Mouse (Mus musculus) brain, embryonic 14.5 days (tissue): Measurements from ENCODE around the gene 1700113H08Rik.

Experiments
- CTCF ChIP-seq: fragments of 200-500 bp; IDR thresholded peaks from 2 replicates; pipeline ENCODE4 v1.5.1; 2012; ENCODE audit warnings: inconsistent platforms, mild to moderate bottlenecking, moderate library complexity, borderline replicate concordance; ENCODE audit not compliant: insufficient read depth, insufficient read length; ENCODE audit errors: extremely low read depth
- POLR2A ChIP-seq: fragments of 200-500 bp; IDR thresholded peaks from 2 replicates; pipeline ENCODE4 v1.6.1; 2012; ENCODE audit warnings: mild to moderate bottlenecking, inconsistent platforms, borderline replicate concordance; ENCODE audit not compliant: poor library complexity, insufficient read depth, insufficient read length, severe bottlenecking; ENCODE audit errors: extremely low read depth

DNA sequence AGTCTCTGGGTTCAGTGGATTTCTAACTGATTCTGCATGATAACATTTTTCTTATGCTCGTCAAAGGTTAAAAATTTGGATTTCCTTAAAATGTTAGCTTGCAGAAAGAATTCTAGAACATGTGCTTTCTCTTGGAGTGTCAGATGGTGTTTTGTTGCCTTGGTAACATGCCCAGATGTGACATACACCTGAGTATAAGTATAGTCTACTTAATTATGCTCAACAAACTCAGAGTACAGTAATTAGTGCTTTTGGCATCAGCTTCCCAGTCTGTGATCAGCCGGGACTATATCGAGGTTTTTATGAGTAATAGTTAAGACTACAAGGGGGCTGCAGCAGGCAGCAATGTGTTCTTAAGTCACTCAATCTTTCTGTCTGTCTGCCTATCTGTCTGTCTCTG, 53.1 kb downstream of the 1700113H08Rik start:
- TF ChIP-seq CTCF (no peak), POLR2A (no peak)
